Mouse (Mus musculus): Measurements from ENCODE around the gene Gch1.
A peak's percentile ranks its signal among the peaks of the same experiment; 100 is the strongest.

The Gch1 gene

DNA sequence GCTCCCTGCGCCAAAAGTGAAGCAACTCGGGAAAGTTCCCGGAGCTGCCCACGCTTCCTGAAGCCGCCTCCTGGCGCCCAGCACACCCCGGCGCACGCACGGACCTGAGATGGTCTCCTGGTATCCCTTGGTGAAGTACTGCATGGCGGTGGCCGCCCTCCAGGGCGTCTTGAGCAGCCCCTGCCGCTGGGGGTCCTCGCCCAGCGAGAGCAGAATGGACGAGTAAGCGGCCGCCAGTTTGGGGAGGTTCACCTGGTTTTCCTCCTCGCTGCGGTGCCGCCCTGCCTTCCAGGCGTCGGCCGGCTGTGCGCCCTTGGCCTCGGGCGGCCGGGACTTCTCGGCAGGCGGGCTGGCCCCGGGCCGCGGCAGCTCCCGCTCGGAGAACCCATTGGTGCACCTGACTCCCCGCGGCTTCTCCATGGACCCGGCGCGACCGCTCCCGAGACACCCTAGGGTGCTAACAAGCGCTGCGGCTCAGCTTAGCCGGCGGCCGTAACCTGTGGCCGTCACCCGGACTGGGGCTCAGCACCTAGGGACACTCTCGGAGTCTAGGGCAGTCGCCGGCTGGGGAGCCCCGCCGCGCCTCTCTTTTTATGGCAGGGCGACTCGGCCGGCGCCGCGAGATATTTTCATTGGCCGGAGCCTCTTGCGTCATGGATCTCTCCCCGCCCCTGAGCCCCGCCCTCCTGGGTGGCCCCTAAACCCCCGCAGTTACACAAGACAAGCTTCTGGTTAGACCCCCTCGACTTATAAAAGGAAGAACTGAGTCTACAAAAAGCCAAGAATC, at the start of gene Gch1:
TSS of gene Gch1 (minus strand) at position 566 of the 787 bp plus-strand sequence.
- peak; percentile 65 for DNase-seq (ENCODE audit: low spot score)

DNA sequence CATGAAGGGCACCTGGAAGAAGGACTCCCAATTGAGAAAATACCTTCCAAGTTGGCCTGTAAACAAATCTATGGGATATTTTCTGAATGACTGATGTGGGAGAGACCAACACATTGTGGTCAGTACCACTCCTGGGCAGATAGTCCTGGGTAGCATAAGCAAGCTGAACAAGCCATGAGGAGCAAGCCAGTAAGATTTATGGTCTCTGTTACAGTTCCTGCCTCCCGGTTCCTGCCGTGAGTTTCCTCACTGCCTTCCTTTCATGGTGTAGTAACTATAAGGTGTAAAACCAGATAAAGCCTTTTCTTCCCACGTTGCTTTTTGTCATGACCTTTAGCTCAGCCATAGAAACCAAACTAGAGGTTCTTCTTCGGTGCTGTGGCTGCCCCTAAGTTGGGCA, 48.1 kb upstream of the Gch1 start:
- DNase-seq (ENCODE audit: low spot score) = no peak

DNA sequence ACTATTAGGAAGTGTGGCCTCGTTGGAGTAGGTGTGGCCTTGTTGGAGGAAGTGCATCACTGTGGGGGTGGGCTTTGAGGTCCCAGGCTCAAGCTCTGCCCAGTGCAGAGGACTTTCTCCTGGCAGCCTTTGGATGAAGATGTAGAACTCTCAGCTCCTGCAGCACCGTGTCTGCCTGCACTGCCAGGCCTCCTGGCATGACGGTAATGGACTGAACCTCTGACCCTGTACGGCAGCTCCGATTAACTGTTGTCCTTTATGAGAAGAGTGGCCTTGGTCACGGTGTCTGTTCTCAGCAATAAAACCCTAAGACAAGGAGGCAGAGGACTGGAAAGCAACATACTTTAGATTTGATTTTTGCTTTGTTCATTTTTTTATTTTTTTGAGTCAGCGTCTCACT, 47.3 kb upstream of the Gch1 start:
- DNase-seq (ENCODE audit: low spot score) = no peak

GRCm38 (mm10) chr14:47234526-47235250, 45.5 kb upstream of the Gch1 start:
- DNase-seq (ENCODE audit: low spot score) = no peak

- DNase-seq (ENCODE audit: low spot score) = no peak
Measured at GRCm38 (mm10) chr14:47234032-47234431, 44.8 kb upstream of the Gch1 start.

- no peak for DNase-seq (ENCODE audit: low spot score)
Measured at GRCm38 (mm10) chr14:47233602-47234001, 44.4 kb upstream of the Gch1 start.

GRCm38 (mm10) chr14:47229796-47230376, 40.7 kb upstream of the Gch1 start:
- no peak for DNase-seq (ENCODE audit: low spot score)

DNA sequence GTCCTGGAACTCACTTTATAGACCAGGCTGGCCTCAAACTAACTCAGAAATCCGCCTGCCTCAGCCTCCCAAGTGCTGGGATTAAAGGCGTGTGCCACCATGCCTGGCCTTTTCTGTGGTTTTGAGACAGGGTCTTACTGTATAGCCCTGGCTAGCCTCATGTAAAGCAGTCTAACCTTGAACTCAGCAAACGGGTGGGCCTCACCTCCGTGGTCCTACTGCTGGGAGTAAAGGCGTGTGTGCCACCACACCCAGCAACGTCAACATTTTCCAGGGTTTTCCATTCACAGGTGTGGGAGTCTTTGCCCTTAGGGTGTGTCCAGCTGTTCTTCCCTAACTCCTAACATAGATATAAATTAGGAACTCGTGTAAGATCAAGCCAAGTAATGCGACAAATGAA, 36.7 kb upstream of the Gch1 start:
- DNase-seq (ENCODE audit: low spot score) = no peak

- no peak for DNase-seq (ENCODE audit: low spot score)
Measured at GRCm38 (mm10) chr14:47224476-47225325, 35.5 kb upstream of the Gch1 start.

DNA sequence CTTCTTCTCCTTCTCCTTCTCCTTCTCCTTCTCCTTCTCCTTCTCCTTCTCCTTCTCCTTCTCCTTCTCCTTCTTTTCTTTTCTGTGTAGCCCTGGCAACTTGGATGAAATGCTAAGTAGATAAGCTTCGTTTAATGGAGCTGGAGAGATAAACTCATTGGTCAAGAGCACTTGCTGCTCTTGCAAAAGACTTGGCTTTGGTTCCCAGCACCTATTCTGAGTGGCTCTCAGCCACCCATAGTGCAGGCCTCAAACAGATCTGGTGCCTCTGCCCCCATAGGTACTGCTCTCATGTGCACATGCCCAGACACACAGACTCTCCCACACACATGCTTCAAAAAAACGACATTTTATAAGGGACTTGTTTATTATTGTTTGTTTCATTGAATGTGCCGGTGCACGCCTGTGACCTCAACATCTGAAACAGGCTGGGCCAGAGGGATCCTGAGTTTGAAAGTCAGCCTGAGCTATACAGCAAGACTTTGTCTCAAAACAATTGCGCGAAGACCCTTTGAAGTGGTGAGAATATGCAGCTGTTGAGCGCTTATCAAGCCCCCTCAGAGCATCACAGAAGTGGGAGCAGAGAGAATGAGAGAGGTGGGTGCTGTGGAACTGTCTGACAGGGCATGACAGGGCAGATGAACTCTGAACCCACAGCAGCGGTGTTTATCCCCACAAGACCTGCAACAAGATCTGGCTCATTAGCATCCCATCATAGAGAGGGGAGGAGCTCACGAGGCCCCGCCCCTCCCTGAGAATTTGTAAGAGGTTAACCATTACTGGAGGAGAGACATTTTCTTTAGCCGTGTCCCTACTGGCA, 33.6 kb upstream of the Gch1 start:
- DNase-seq (ENCODE audit: low spot score) = no peak

DNA sequence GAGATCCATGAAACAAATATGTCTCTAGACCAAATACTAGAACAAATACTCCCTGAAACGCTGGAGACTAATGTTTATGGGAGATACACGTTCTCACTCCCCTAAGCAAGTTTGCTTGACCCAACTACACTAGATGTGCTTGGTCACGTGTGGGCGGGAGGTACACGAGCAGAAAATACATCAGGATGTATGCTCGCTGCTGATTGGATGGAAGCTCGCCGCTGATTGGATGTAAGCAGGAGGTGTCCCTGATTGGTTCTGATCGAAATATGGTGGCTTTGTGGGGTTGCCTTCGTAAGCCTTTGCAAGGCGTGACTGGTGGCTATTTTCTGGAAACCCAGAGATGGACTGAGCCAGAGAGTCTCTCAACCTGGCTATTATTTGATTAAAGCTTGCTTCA, 32.4 kb upstream of the Gch1 start:
- peak; percentile 8 for DNase-seq (ENCODE audit: low spot score)

GRCm38 (mm10) chr14:47220231-47221025, 31.2 kb upstream of the Gch1 start:
- DNase-seq (ENCODE audit: low spot score) = no peak

DNA sequence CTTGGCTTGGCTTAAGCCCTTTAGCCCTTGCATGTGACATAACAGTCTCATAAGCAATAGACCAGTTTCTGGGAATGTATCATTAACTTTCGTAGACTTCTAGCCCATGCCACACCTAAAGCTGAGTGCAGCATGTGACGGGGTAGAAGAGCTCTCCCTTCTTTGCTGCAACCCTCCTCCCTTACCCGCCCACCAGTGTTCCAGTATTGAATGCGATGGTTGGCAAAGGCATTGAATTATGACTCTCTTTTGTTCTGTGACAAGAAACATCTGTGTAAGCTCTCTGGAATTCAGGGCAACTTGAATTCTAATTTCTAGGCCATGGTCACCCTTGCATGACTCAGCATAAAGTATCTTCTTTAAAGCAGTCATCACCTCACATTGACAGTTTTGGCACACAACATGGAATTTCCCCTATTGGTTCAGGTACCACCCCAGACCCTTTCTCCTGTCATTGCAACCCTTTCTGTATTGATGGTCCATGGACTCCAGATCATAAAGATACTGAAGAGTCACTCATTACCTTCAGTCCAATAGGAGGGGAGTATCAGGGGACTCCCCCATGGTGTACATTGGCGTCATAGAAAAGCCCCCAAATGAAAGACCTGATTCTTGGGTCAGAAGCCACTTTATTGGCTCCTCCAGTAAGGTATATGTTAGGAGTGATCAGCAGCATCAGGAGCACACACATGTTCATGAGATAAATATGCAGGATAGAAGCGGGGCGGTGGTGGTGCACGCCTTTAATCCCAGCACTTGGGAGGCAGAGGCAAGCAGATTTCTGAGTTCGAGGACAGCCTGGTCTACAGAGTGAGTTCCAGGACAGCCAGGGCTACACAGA, 29.8 kb upstream of the Gch1 start:
- no peak for DNase-seq (ENCODE audit: low spot score)

DNA sequence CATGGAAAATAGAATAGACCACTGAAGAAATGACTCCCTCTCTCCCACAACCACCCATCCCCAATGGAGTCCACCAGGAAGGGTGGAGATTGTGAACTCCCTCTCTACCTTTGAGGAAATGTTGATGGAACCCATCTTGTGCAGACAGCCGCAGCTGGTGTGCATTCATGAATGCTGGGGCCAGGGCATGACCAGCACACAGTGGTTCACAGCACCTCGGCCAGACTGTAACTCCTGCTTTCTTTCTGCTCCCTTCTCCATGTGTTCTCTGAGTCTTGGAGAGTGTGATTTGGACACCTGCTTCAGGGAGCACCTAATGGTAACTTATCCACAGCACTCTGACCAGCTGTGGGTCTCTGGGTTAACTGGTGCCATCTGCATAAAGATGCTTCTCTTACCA, 27.3 kb upstream of the Gch1 start:
- DNase-seq (ENCODE audit: low spot score) = no peak

- no peak for DNase-seq (ENCODE audit: low spot score)
Measured at GRCm38 (mm10) chr14:47214367-47214766, 25.2 kb upstream of the Gch1 start.

DNA sequence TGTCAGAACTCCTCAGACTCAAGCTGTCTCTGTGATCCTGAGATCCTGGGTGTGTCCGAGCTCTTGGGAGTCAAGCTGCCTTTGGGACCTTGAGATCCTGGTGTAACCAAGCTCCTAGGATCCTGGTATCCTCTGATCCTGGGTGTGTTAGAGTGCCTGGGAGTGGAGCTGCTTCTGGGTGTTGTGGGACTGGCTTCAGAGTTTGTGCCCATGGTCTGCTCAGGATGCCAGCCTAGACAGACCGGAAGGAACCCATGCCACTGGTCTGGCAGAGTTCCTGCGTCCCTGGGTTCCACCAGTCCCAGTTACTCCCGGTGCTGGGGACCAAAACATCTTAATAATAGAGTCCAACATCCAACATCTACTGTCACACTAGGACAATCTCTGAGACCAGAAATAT, 24.1 kb upstream of the Gch1 start:
- no peak for DNase-seq (ENCODE audit: low spot score)

GRCm38 (mm10) chr14:47209669-47210164, 20.5 kb upstream of the Gch1 start:
- DNase-seq (ENCODE audit: low spot score) = no peak

DNA sequence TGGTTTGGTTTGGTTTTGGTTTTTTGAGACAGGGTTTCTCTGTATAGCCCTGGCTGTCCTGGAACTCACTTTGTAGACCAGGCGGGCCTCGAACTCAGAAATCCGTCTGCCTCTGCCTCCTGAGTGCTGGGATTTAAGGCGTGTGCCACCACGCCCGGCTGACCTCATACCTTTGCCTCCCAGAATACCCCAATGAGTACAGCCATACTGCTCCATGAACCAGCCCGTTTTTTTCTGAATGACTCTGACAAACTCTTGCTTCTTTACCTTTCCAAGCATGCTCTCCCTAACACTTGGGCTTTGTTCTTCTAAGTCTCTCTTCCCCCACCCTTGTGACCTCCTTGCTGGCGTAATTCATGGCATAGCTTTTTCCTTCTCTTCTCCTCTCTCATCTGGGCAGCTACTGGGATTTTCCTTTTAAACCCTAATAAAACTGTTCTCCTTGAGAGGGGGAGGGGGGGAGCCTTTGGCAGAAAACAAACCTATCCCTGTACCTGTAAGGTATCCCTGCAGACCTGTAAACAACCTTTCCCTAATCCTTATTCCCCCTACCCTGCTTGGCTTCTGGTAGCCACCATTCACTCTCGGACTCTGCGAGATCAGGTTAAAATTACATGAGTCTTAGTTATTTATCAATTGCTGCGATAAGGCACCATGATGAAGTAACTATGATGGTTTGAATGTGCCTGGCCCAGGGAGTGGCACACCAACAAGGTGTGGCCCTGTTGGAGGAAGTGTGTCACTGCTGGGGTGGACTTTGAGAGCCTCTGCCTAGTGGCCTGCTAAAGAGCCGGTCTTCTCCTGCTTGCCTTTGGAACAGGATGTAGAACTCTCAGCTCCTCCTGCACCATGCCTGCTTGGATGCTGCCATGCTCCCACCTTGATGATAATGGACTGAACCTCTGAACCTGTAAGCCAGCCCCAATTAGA, 19.6 kb upstream of the Gch1 start:
- DNase-seq (ENCODE audit: low spot score) = no peak
